Mouse (Mus musculus): Measurements from ENCODE around the gene Wscd1.

- TF ChIP-seq POLR2A (IDR thresholded peaks at IDR 0.05; ENCODE audit: extremely low read depth, insufficient read depth, low read length) (no peak), CTCF (IDR thresholded peaks at IDR 0.05; ENCODE audit: extremely low read depth, insufficient read depth, low read length) (no peak)
Measured at GRCm38 (mm10) chr11:71729287-71729686, 20.4 kb upstream of the Wscd1 start.

All from cortical plate, adult 2 months (tissue).